Mouse (Mus musculus) testis, postnatal 14 days (tissue): Measurements from ENCODE around the gene Sc5d.
A peak's percentile ranks its signal among the peaks of the same experiment; 100 is the strongest.

ENCODE experiments used
- DNase-seq: peaks from one replicate; pipeline ENCODE4 v3.0.0; 2021; ENCODE audit warnings: low spot score

Gene Sc5d

DNA sequence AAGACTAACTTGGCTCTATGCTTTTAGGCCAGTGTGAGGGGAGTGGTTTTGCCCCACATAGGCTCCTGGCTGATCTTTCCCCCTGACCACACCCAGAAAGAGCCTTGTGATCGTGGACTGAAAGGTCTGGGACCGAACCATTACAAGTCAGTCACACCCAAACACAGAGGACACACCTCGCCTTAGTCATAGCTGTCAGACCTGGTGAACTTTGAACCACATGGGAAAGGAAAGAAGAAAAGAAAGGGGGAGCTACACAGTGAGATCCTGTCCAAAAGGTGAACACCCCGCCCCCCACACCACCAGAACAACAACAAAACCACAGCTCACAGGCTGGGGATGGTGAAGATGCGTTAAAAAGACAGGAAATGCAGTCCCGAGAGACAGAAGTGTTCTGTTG lies 14.9 kb downstream of the Sc5d start:
- no peak for DNase-seq

DNA sequence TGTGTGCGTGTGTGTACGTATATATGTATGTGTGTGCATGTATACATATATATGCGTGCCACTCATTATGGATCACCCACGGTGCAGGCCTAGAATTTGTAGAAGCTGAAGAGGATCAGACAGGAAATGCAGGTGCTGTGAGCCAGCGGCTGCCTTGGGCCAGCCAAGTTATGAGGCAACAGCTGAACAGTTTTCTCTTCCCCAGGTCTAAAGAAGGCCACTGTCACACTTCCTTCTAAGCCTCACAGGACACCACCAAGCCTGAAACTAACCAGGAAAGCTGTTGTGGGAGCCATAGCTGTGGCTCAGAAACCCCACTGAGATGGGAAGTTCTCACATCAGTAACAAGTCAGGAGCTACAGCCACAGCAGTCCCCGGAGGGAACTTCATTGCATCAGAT lies 17.4 kb downstream of the Sc5d start:
- DNase-seq, result no peak

DNA sequence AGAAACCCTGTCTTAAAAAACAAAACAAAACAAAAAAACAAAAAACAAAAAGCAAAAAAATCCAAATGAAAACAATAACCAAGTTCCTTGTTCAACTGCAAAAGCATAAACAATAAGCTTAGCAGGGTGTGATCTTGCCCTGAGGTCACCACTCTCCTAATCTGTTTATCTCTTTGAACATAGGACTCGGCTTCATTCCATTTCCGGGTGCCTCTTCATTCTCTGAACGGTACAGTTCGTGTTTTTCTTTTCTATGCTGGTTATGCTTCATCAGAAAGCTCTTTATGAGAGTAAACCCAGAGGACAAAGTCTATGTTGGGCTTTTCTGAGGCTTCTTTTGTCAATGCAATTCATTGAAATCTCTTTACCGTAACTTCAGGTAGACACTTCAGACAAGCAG lies 19.9 kb downstream of the Sc5d start:
- no peak for DNase-seq

DNA sequence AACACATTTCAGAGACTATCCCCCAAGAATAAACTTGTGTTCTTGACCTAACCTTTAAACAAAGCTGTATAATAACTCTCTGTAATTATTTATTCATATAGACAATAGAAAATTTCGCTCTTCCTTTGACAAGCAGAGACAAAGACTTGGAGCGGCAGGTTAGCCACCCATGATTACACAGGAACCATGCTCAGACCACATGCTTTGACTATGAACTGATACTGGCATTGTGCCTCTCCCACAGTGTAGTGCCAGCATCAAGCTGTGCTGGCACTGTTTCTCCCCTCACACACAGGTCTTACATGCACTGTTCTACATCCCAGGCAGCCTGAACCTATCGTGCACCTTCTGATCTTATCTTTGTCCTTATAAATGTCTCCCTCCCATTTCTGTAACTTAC lies 23.0 kb downstream of the Sc5d start:
- DNase-seq, result no peak

DNA sequence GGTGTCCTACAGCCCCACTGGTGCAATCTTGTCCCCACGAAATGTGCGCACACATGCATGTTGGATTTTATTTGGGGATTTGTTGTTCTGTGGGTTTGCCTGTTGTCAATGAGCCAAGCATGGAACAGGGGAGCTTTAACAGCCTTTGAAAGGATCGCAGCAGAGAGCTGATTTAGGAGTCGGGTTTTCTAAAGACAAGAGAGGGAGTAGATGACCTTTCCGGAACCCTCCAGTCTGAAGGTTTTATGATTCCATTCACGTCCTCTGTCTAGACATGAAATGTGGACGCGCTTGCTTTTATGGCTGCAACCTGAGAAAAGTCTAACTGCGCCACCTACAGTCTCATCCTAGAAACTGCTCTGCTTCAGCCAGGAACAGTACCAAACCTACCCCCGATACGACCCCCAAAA lies 23.5 kb downstream of the Sc5d start:
- DNase-seq, result no peak

DNA sequence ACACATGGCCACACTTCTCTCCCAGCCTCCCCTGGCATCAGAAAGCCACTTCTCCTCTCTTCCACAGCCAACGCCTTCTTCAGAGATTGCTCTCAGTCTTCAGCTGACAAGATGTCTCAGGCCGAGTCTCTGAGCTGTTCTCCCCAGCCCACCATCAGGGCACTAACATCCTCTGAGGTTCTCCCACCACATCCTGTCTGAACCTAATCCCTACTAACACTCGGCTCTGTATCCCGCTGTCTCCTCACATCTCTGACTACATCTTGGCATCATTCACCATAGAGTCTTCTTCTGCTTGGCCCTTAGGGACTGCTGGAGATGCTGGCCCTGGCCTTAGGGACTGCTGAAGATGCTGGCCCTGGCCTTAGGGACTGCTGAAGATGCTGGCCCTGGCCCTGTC lies 25.2 kb downstream of the Sc5d start:
- no peak for DNase-seq

DNA sequence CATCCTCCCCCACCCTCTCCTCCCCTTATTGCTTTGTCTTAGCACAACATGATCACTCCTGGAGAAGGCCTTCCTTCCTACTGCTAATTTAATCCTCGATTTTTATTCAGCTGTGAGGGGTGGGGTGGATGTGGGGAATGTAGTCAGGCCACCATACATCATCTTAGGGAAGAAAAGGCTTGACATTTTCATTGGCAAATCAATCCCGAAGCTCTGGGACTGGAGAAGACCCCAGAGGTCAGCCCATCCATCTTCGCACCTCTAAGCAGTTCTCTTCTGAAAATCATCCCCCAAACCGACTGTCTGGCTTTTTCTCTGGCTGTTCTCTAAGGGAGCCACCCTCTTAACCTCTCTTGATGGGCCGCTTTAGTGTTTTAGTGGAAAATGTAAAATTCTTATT lies 32.9 kb downstream of the Sc5d start:
- no peak for DNase-seq

DNA sequence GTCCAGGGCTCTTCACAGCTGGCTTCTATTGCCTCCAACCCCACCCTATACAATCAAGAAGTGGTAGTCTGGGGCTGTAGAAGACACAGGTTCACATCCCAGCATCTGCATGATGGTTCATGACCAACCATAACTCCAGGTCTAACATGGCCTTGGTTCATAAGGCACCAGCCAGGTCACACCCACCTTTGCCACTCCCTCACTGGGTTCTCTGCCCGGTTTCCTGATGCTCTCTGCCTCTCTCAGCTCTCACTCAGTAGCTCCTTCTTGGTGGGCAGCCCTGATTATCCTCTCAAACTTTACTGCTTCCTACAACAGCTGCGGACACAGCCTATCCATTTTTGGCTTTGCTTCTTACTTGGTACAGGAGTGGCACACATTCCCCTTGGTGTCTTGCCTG lies 33.7 kb downstream of the Sc5d start:
- no peak for DNase-seq

DNA sequence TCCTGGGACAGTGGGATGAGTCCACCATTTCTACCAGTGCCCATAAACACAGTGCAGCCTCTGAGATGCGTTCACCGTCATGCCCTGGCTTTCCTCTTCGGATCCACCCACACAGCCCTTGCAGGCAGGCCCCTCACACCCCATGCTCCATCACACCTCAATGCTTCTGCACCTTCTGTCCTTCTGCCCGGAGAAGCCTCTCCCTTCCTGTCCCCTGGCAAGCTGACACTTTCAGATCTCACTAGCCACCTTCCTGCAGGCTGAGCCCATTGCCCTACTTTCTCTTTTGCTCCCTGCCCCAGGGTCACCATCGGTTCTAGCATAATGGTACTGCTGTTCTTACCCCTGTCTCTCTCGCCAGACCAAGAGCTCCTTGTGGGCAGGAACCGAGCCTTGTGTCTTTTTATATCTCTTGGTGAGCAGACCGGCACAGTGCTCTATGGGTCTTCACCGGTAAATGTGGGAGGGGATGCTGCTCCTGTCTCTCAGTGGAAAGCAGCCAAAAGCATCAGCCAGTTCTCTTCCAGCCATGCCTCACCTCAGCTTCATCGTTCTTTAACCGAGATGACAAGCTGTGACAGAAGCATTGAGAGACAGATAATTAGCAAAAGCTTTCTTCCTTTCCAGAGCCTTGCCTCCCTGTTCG lies 34.5 kb downstream of the Sc5d start:
- no peak for DNase-seq

DNA sequence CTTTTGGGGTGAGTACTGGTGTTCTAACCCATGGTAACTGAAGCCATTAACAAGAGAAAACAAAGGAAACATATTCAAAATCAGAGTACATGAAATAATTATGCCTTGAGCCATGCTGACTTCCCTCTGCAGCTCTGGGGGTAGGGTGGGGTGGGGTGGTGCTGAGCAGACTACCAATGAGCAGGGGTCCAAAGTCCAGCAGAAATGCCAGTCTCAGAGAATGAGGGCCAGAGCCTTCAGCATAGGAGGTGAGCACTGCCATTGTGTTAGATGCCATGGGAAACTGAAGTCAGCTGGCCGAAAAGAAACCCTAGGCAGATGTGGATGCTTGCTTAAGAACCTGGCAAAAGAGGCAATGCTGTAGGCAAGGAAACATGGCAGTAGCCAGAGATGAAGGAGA lies 36.3 kb downstream of the Sc5d start:
- DNase-seq, result no peak

DNA sequence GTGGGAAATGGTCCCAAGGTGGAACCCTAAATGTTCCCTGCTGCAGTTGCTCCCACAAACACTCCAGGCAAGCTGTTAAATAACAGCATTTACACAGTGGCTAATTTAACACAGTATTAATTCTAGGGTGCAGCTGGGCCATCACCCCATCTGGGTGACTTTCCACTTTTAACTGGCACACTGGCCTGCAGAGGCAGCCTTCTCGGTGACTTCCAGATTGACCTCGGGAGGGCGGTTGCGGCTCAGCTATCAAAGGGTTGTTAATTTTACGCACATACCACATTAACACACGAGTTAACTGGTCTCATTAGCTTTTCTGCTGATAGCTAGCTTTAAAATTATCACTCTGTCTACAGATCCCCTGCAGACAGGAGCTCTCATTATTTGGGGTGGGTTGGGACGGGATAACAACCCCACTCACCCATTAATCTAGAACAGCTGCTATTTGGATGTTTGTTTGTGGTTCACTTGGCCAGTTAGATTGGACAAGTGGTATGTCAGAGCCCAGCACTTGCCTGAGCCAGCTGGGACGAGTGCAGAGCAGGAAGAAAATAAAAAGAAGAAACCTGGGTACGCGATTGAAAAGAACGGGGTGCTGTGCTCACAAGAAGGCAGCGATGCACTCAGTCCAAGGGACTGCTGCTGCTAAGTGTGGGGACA lies 44.9 kb downstream of the Sc5d start:
- no peak for DNase-seq

DNA sequence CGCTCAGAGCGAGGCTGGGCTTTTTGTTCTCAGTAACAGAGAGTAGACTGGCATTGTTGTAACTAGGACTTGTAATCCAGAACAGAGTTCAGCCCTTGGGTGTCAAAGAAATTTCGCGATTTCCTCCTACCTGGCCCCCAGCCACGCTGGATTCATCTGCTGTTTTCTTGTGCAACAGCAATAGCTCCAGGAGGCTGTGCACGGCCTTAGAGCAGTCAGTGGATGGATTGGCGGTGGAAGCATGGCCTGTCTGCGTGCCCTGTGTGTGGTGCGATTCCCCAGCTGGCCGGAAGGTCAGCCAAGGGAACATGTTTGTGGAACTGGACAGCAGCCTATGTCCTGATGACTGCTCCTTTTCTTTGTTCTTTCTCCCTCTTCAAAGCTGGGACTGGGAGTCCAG lies 46.4 kb downstream of the Sc5d start:
- peak; percentile 64 for DNase-seq

DNA sequence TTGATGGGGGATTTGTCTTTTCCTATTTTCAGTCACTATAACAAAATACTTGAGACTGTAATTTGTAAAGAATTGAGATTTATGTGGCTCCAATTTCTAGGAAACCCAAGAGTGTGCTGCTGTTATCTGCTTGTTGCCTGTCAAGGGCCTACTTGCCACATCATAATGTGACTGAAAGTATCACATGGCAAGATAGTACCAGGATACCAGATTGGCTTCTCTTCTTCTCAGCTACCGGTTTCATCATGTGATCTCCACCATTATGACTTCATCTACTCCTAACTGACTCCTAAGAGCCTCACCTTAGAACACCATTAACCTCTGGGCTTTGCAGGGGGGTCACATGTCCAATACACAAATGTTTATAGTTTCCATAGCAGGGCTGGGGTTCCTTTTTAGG lies 49.9 kb downstream of the Sc5d start:
- DNase-seq, result no peak

DNA sequence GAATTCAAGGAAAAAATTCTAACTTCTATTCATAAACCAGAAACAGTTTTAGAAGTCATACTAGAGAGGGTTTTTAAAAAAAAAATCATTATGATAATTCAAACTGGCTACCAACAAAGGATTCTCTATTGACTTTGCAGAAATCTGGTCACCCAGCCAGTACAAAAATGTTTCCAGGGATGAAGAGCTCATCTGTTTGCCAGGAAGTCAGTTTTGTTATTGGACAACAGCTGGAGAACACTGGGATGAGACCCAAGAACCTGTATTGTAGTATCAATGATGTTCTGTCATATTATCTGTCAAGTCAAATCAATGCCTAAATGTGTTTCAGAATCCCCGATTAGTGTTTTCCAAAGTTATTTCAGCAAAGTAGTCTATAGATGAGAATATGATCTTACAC lies 50.9 kb downstream of the Sc5d start:
- no peak for DNase-seq

DNA sequence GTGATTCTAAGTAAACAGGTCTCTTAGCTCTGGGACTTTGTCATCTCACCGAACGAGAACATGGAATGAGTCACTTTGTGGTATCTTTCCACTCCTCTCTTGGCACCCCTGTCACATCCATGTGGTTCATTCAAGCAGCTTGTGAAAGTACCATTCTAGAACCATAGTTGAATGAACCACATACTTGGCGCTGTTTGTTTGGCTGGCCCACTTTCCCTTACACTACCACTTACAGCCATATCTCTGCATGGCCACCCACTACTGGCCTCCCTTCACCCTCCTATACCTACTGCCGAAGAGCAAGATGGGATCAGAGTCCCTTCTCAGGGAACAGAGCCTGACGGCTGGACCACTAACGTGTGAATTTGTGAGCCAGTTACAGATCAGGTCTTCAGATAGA lies 54.4 kb downstream of the Sc5d start:
- DNase-seq, result no peak

DNA sequence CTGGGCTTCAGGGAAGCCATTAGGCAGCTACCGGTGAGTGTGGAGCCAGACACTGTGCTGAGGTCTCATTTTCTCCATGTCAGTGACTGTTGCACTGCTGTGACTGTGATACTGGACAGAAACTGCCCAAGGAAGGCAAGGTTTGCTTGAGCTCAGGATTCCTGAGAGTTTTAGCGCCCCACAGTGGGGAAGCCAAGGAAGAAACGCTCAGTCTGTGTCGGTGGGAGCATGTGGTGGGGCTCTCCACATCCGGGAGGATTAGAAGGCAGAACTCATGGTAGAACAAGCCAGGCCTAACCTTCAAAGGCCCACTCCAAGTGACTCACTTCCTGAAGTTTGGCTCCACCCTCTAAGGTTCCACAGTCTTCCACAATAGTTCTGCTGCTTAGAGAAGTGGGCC lies 55.6 kb downstream of the Sc5d start:
- peak; percentile 27 for DNase-seq

DNA sequence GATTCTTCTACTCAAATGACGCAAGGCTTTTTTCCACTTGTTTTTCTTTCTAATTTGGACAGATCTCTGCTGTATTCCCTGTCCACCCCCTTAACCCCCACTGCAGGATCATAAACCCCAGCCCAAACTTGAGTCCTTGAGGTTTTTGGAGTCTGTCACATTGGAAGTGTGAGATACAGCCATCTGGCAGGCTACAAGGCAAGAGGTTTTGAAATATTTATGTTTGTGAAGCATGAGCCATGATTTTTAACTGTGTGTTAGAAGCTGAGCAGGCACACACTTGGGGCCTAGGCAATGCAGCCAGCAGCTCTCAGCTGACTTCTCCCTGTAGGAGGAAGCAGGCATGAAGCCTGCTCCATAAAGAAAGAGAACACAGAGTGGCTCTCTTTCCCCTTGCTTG lies 57.3 kb downstream of the Sc5d start:
- DNase-seq, result no peak

DNA sequence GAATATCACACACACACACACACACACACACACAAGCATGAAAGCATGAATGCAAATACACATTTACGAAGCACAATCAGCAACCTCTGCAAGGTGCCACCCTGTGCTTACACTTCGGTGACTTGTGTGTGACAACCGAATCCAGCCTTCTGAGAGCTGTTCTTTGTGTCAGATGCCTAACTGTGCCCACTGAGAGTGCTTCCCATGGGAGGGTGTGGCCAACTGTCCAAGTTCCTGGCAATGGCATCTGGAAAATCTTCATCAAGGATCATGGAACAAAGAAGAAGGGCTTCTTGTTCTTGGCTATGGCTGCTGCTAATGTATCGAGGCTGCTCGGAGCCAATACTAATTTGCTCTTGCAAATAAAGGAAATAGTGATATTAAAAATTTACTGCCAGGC lies 61.8 kb downstream of the Sc5d start:
- no peak for DNase-seq
